Mouse (Mus musculus): ENCODE measurements around the gene Plekhh3.

GRCm38 (mm10) chr11:101120545-101121188 is 50.5 kb downstream of the Plekhh3 start:
- TF ChIP-seq CTCF (IDR thresholded peaks at IDR 0.05; ENCODE audit: low read depth, low read length), result no peak
- no peak for TF ChIP-seq POLR2A (IDR thresholded peaks at IDR 0.05; ENCODE audit: borderline replicate concordance, low read depth, low read length)
